Mouse (Mus musculus) common myeloid progenitor, adult 5-6 weeks (primary cell): ENCODE results near the gene Apoc3. TPM values are rescaled to one million over a fixed set of nuclear protein-coding genes. Genes with fewer than 3 reads are reported as not detected.

ENCODE experiments used
- ATAC-seq: replicated peaks from 2 replicates; pipeline ENCODE4 v1.8.0; 2016; ENCODE audit warnings: low read depth, mild to moderate bottlenecking, moderate TSS enrichment, inconsistent platforms; ENCODE audit not compliant: poor library complexity, severe bottlenecking
- total RNA-seq: library from RNA; stranded (forward); fragments of 200-1000, 187-1606 nt; gene quantifications from 2 replicates; pipeline ENCODE4 v1.2.3, GENCODE M21; 2017

The Apoc3 gene
- total RNA-seq, 1 experiment from 2014 or later = not detected

DNA sequence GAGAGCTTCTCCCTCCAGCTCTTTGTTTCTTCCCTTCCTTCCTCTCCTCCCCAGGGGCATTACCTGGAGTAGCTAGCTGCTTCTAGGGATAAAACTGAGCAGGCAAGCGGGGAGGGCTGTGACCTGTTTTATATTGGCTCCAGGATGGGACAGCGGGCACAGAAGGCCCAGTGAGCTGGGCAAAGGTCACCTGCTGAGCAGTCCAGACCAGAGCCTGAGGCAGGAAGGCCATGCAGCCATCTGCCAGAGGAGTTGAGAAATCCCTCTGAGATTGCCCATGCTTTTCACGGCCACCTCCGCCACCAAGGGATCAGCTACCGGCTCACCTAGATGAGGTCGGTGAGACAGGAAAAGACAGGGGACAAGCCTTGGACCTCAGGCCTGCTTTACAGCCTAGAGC lies 240 bp downstream of the Apoc3 start:
- ATAC-seq = no peak

DNA sequence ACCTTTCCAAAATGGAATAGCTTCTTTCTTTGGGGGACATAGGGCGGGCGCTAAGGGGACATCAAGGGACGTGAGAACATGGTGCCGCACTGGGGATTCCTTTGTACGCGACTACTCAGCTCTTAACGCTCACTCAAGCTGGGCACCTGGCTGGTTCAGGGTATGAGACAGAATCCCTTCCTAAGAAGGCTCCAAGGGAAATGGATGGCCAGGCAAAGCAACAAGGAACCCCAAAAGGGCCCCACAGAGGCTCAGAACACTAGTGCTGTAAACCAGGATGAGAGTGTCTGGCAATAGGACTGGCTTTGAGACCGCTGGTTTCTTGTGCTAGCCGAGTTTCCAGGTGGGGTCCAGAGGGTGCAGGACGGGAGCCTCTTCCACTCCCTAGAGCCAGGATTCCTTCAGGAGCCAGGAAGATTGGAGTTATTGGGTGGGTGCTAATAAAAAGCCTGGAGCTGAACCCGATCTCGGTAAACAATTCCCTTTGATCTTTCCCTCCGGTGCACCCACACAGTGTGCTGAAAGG lies 4.9 kb downstream of the Apoc3 start:
- no peak for ATAC-seq

- peak; percentile 95 for ATAC-seq
Measured at GRCm38 (mm10) chr9:46229573-46230449, 5.6 kb downstream of the Apoc3 start.

DNA sequence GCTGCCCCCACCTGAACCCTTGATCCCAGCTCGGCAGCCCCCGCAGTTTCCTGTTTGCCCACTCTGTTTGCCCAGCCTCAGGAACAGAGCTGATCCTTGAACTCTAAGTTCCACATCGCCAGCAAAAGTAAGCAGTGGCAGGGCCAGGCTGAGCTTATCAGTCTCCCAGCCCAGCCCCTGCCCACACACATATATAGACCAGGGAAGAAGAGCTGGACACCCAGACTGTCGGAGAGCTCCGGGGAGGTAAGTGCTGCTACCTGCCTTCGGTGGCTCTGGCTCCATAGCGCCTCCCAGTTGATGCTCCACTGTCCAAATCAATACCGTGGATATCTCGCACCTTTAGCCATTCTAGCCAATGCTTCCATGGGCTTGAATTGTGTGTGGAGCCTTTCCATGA lies 6.9 kb downstream of the Apoc3 start, which contains the start of gene Apoa1:
Gene Apoa1 (plus strand): TSS at position 90 of the 400 bp plus-strand sequence.
- ATAC-seq = no peak

GRCm38 (mm10) chr9:46227064-46227614 lies 8.3 kb downstream of the Apoc3 start:
- ATAC-seq = no peak

- no peak for ATAC-seq
Measured at GRCm38 (mm10) chr9:46224945-46225660, 10.3 kb downstream of the Apoc3 start.

- ATAC-seq = no peak
Measured at GRCm38 (mm10) chr9:46224101-46224500, 11.3 kb downstream of the Apoc3 start.

GRCm38 (mm10) chr9:46223090-46223489 lies 12.3 kb downstream of the Apoc3 start:
- no peak for ATAC-seq

- 0 out of 2 replicates have a peak, but pooled peaks have one; percentile 38 for ATAC-seq
Measured at GRCm38 (mm10) chr9:46218176-46218575, 17.3 kb downstream of the Apoc3 start.

GRCm38 (mm10) chr9:46216744-46217470 lies 18.5 kb downstream of the Apoc3 start:
- ATAC-seq = no peak

DNA sequence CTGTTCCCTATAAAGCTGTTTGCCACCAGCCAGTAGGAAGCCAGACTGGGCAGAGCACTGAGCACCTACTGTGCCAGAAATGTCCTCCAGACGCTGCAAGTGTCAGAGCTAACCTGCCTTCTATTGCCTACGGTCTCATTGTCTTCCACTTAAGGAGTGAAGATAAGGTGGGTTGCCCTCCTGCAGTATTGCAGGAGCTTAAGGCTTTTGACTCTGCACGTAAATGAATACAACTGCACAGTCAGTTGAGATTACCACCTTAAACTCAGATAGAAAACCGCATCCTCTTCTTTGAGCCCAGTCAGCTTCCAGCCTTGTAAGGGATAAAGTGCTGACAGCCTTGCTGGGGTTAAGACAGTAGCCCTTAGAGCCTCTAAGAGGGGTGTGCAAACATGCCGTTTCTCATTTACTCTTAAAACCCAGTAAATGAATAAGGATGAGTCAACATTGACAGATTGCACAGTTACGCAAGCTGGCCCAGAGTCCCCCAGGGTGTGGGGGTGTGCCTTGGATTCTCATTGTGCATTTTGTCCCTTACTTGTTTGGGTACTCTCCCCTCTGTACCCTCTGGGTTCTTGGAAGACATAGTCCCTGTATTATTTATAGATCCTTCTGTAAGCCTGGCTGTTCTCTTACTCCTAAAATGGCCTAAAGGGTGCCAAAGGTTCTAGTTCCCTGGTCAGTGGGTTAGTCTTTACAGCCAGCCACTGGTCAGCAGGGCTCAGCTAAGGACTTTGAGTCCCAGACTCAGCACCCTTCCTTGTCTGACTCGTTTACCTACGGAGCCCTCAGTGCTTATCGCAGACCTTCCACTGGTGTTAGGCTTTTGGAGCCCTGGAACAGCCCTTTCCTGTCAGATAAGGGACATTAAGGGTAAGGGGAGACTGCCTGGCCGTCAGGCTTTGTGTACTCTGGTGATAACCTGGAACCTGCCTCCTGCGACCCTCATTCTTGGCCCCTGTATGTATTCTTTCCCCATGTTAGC lies 19.8 kb downstream of the Apoc3 start:
- ATAC-seq = peak; percentile 36; the same call in 1 of the 2 replicates

DNA sequence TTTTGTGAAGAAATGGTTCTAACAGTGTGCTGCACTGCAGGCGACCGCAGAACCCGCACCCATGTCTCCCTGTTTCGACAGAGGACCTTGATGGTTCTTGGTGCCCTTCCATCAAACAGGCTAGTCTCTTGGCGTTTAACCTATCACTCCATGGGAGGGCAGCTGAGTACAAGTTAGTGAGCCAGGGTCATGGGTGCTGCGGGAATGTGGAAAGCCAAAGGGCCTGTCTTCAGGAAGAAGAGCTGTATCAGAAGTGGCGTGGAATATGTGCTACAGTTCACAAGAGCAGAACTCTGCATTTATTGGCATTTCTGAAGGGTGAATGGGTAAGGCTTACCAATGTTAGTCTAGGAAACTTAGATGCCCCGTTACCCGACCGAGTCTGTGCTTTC lies 20.5 kb downstream of the Apoc3 start:
- no peak for ATAC-seq

DNA sequence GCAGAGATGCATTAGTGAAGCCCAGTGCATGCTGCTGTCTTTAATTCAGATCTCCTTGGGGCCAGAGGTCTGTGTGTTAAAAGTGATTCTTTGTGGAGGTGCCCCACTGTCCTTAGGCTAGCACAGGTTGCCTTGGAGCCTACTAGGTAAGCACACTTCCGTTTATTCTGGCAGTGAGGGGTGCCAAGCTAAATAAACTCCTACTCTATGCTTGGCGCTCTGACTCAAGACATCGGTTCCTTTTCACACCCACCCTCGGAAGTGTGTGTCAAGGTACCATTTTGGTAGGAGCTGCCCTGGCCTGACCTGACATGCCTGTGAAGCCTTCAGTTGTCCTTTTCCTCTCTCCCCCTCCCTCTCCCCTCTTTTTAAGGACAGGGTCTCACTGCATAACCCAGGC lies 21.2 kb downstream of the Apoc3 start:
- no peak for ATAC-seq

- ATAC-seq = no peak
Measured at GRCm38 (mm10) chr9:46210473-46210872, 25.0 kb downstream of the Apoc3 start.

GRCm38 (mm10) chr9:46208401-46208974 lies 26.9 kb downstream of the Apoc3 start:
- no peak for ATAC-seq

DNA sequence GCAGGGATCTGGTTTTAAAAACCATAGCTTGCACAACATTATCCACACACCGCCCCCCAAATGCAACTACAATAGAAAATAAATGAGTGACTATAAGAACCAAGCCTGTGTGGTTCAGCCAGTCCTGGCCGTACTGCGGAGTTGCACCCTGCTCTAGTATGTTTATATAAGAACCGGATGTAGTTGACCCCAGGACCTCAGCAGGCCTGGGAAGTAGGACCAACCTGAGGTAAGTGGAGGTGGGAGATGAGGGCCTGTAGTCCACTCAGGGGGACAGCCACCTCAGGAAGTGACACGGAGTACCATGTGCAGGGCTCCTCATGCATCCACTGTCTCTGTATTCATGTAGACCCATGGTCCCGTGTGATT lies 28.0 kb downstream of the Apoc3 start:
- ATAC-seq = no peak

DNA sequence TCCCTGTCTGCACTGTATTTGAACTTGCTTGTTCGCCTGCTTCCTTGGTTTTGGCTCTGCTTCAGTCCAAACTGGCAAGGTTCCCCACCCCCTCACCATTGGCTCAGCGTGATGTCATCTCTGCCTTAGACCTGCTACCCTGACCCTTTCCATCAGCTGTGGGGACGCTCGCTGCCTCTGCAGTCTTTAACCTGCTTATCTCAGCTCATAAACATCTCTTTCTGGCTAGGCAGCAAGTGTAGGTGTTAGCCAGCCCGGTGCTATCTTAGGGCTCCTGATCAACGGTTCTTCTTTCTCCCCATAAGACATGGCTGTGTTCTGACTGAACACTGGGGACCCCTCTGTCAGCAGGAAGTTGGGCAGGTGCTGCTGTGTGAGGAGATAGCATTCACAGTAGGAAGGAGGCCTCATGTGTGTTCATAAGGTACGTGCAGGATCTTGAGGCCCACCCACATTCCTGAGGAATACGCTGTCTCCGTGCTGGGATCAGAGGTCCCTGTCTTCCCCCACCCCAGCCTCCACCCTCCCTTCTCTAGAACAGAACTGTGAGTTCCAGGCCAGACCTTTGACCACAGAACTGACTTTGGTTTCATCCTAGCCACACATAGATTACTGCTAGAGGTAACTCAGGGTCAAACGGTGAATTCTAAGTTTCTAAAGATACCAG lies 28.5 kb downstream of the Apoc3 start:
- ATAC-seq = peak; percentile 41

DNA sequence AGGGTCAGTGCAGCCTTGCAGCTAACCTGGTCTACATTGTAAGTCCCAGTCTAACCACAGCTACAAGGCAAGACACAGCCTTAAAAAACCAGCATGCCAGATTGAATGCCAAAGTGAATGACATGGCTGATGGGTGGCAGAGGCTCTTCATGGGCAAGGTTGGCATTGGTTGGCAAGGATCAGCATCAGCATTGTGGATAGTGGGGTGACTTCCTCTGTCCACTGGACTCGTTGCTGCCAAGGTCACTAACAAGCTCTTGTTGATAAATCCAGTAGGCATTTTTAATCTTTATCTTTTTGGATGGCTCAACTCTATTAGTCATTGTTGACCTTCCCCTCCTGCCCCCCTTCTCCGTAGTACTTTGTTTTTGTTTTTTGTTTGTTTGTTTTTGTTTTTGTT lies 35.8 kb downstream of the Apoc3 start:
- no peak for ATAC-seq
